Mouse (Mus musculus) hindbrain, embryonic 14.5 days (tissue): ENCODE data around the gene Alg11. TPM values are rescaled to one million over a fixed set of nuclear protein-coding genes. Genes with fewer than 3 reads are reported as not detected.

Experiments used
- ATAC-seq: fragments of 200-750 bp; cut with Nextera tagmentation; 2 replicates; pipeline ENCODE4 v1.8.0; 2017; ENCODE audit warnings: moderate number of reproducible peaks, mild to moderate bottlenecking, moderate TSS enrichment, moderate library complexity; ENCODE audit not compliant: low FRiP score
- DNase-seq: peaks from one replicate; pipeline ENCODE4 v3.0.0-alpha.2; 2015; ENCODE audit warnings: low spot score
- H3K27ac ChIP-seq: fragments of 300-500 bp; sonication (generic); 2 replicates; pipeline ENCODE4 v1.5.1; 2014; ENCODE audit warnings: mild to moderate bottlenecking, moderate library complexity
- H3K27me3 ChIP-seq: fragments of 300-500 bp; sonication (generic); 2 replicates; pipeline ENCODE4 v1.6.1; 2014; ENCODE audit warnings: mild to moderate bottlenecking, low read length, mixed read lengths; ENCODE audit not compliant: control insufficient read depth, insufficient read depth
- H3K36me3 ChIP-seq: fragments of 300-500 bp; sonication (generic); replicated peaks from 2 replicates; pipeline ENCODE4 v1.6.1; 2014; ENCODE audit not compliant: control insufficient read depth, insufficient read depth
- H3K4me1 ChIP-seq: fragments of 300-500 bp; sonication (generic); replicated peaks from 2 replicates; pipeline ENCODE4 v1.6.1; 2014; ENCODE audit warnings: antibody characterized with exemption, low read length, mixed read lengths; ENCODE audit not compliant: control insufficient read depth, insufficient read depth
- H3K4me2 ChIP-seq: fragments of 300-500 bp; sonication (generic); replicated peaks from 2 replicates; pipeline ENCODE4 v1.6.1; 2014; ENCODE audit warnings: mild to moderate bottlenecking, moderate library complexity
- H3K4me3 ChIP-seq: fragments of 300-500 bp; sonication (generic); replicated peaks from 2 replicates; pipeline ENCODE4 v1.5.1; 2014; ENCODE audit warnings: mild to moderate bottlenecking, low read length
- H3K9ac ChIP-seq: fragments of 300-500 bp; sonication (generic); 2 replicates; pipeline ENCODE4 v1.6.1; 2014
- H3K9me3 ChIP-seq: fragments of 300-500 bp; sonication (generic); 2 replicates; pipeline ENCODE4 v1.6.1; 2016; ENCODE audit warnings: low read length; ENCODE audit not compliant: control insufficient read depth
- WGBS: fragments of 180-500 bp; shearing (Covaris S2); extraction: QIAGEN DNeasy Blood & Tissue Kit; methylation state at CpG from one replicate; pipeline ENCODE4 v1.1.7; 2014; 5-methylcytosine and 5-hydroxymethylcytosine counted together
- polyA plus RNA-seq: library from polyadenylated mRNA; unstranded; fragments of >200 nt; fragmentation: Nextera tagmentation; extraction: Ambion mirVana; gene quantifications from 2 replicates; pipeline ENCODE4 v1.2.1, GENCODE M21; 2014

Alg11 gene
- polyA plus RNA-seq, 1 experiment from 2014 or later = 41.6 TPM

DNA sequence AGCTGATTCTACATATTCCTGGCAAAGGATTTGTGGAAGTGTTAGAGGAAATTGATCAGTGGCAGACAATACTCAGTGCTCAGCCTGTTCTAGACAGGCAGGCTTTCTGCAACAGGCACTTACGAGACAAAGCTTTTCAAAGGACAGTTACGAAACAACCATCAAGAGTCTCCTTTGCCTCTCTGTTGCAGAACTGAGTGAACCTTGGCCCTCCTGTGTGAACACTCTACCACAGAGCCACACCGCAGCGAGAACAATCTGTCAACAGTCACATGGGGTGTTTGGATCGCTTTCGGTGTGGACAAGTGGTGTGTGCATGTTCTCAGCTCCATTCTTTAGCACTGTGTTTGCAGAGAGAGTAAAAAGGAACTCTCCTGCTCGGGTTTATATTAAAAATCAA lies 23.5 kb upstream of the Alg11 start:
- no peak overlapping the region for H3K4me3 ChIP-seq
- ATAC-seq = no peak
- H3K9ac ChIP-seq = no peak overlapping the region
- H3K27ac ChIP-seq = no peak overlapping the region
- no peak overlapping the region for H3K4me2 ChIP-seq
- H3K9me3 ChIP-seq = no peaks in the 10 kb centered on the region
- WGBS = 80% methylated on average over 7 of the region's 7 CpGs
- DNase-seq = no peak
- no peaks in the 10 kb centered on the region for H3K27me3 ChIP-seq
- H3K4me1 ChIP-seq = 0 out of 2 replicates have a peak, but pooled peaks cover 2% of the 10 kb centered on the region
- no peaks in the 10 kb centered on the region for H3K36me3 ChIP-seq

DNA sequence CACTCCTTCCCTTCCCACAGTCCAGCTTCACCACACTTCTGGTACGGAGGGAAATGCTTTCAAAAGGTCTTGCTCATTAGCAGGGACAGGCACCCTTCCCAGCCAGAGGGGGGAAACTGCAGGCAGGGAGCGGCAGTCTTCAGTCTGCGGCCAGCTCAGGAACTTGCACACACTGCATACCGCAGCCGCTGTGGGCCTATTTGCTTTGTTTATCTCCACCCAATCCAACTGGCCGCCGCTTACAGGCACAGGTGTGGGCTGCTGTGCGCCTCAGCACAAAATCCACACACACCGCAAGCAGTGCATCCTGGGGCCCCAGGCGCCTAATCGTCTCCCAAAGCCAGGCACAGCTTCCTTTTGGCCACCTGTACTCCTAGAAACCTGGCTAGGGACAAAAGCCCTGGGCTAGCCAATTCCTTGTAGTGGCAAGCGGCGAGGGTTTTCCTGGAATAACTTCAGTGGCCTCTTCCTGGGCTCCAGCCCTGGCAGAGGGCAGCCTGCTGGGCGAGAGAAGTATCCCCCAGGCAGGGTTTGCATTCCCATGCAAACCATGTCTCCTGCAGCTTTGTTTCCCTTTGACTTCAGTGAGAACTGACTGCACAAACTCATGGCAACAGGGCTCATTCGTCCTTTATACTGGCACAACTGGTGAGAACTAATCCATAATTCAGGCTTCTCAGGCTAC lies 20.9 kb upstream of the Alg11 start:
- no peak overlapping the region for H3K27ac ChIP-seq
- no peaks in the 10 kb centered on the region for H3K27me3 ChIP-seq
- H3K9me3 ChIP-seq = no peaks in the 10 kb centered on the region
- no peaks in the 10 kb centered on the region for H3K36me3 ChIP-seq
- no peak overlapping the region for H3K9ac ChIP-seq
- peak; percentile 52 for ATAC-seq
- DNase-seq = no peak
- 0 out of 2 replicates have a peak, but pooled peaks cover 2% of the 10 kb centered on the region for H3K4me1 ChIP-seq
- no peak overlapping the region for H3K4me3 ChIP-seq
- H3K4me2 ChIP-seq = peak overlapping the region; percentile 29
- WGBS = 16% methylated on average over 15 of the region's 15 CpGs

- 21% methylated on average over 6 of the region's 6 CpGs for WGBS
- Histone ChIP-seq H3K4me3 (no peak overlapping the region), H3K4me1 (0 out of 2 replicates have a peak, but pooled peaks cover 2% of the 10 kb centered on the region), H3K27ac (no peak overlapping the region), H3K9ac (no peak overlapping the region), H3K36me3 (no peaks in the 10 kb centered on the region), H3K4me2 (no peak overlapping the region), H3K9me3 (no peaks in the 10 kb centered on the region), H3K27me3 (no peaks in the 10 kb centered on the region)
- DNase-seq (no peak), ATAC-seq (peak; percentile 36; the same call in 1 of the 2 replicates)
Measured at GRCm38 (mm10) chr8:22040153-22040509, 20.4 kb upstream of the Alg11 start.

DNA sequence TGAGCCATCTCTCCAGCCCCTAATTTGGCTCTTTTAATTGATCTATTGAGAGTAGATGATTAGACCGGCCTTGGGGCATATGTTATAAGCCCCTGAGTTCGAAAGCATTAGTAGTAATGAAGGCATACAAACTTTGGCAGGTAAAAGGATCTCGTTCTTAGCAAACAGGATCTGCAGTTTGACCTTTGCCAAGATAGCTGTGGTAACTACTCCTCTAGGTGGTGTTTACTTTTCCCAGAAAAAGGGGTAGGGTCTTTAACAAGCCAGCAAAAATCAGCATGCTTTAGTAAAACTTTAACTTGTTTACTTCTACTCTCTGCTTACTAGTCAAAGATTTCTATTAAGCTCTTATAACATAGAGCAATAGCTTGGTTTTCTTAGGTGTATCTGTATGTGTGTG lies 18.0 kb upstream of the Alg11 start:
- ATAC-seq = no peak
- H3K4me3 ChIP-seq = no peak overlapping the region
- no peak overlapping the region for H3K9ac ChIP-seq
- H3K9me3 ChIP-seq = no peaks in the 10 kb centered on the region
- H3K4me1 ChIP-seq = 0 out of 2 replicates have a peak, but pooled peaks cover 2% of the 10 kb centered on the region
- WGBS = 86% methylated on average over 3 of the region's 3 CpGs
- H3K4me2 ChIP-seq = no peak overlapping the region
- DNase-seq = no peak
- H3K27ac ChIP-seq = no peak overlapping the region
- no peaks in the 10 kb centered on the region for H3K36me3 ChIP-seq
- no peaks in the 10 kb centered on the region for H3K27me3 ChIP-seq

GRCm38 (mm10) chr8:22043706-22044105 lies 16.8 kb upstream of the Alg11 start:
- 0 out of 2 replicates have a peak, but pooled peaks cover 2% of the 10 kb centered on the region for H3K4me1 ChIP-seq
- no peak overlapping the region for H3K27ac ChIP-seq
- no peak overlapping the region for H3K4me3 ChIP-seq
- no peak overlapping the region for H3K9ac ChIP-seq
- H3K4me2 ChIP-seq = no peak overlapping the region
- no peak for DNase-seq
- no peaks in the 10 kb centered on the region for H3K27me3 ChIP-seq
- 53% methylated on average over 12 of the region's 12 CpGs for WGBS
- H3K9me3 ChIP-seq = no peaks in the 10 kb centered on the region
- H3K36me3 ChIP-seq = no peaks in the 10 kb centered on the region
- ATAC-seq = no peak

GRCm38 (mm10) chr8:22047699-22048464 lies 12.6 kb upstream of the Alg11 start:
- H3K9ac ChIP-seq = no peak overlapping the region
- H3K27ac ChIP-seq = no peak overlapping the region
- no peaks in the 10 kb centered on the region for H3K9me3 ChIP-seq
- 73% methylated on average over 2 of the region's 2 CpGs for WGBS
- no peak overlapping the region for H3K4me2 ChIP-seq
- H3K36me3 ChIP-seq = no peaks in the 10 kb centered on the region
- no peaks in the 10 kb centered on the region for H3K27me3 ChIP-seq
- no peaks in the 10 kb centered on the region for H3K4me1 ChIP-seq
- no peak for DNase-seq
- ATAC-seq = peak; percentile 43; the same call in 1 of the 2 replicates
- no peak overlapping the region for H3K4me3 ChIP-seq

GRCm38 (mm10) chr8:22054674-22055491 lies 5.6 kb upstream of the Alg11 start:
- H3K9ac ChIP-seq = no peak overlapping the region
- H3K4me3 ChIP-seq = no peak overlapping the region
- no peak for ATAC-seq
- DNase-seq = no peak
- H3K36me3 ChIP-seq = no peaks in the 10 kb centered on the region
- peaks cover 12% of the 10 kb centered on the region; the same call in 1 of the 2 replicates for H3K27me3 ChIP-seq
- H3K4me1 ChIP-seq = no peaks in the 10 kb centered on the region
- H3K27ac ChIP-seq = no peak overlapping the region
- no peak overlapping the region for H3K4me2 ChIP-seq
- no peaks in the 10 kb centered on the region for H3K9me3 ChIP-seq
- 91% methylated on average over 12 of the region's 12 CpGs for WGBS

GRCm38 (mm10) chr8:22055492-22055877 lies 5.0 kb upstream of the Alg11 start:
- H3K36me3 ChIP-seq = no peaks in the 10 kb centered on the region
- H3K4me1 ChIP-seq = no peaks in the 10 kb centered on the region
- DNase-seq = no peak
- no peak overlapping the region for H3K4me2 ChIP-seq
- WGBS = 96% methylated on average over 2 of the region's 2 CpGs
- H3K9me3 ChIP-seq = no peaks in the 10 kb centered on the region
- H3K9ac ChIP-seq = no peak overlapping the region
- peaks cover 12% of the 10 kb centered on the region; the same call in 1 of the 2 replicates for H3K27me3 ChIP-seq
- H3K27ac ChIP-seq = no peak overlapping the region
- H3K4me3 ChIP-seq = no peak overlapping the region
- ATAC-seq = no peak

DNA sequence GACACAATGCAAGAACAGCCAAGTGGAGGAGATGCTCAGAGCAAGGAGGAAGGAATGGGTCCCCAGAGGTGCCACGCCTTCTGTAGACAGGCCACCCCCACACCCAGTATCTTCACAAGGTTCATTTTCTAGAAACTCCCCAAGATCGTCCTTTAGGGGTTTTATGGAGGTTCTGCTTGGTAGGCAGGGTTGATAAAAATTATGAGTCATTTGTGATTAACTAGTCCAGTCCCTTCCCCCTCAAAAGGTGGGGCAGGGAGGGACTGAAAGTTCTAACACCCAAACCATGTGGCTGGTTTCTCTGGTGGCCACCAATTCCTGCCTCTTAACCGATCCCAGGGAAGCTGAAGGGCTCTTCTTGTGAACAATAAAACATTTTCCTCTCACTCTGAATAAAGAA lies 3.7 kb upstream of the Alg11 start:
- H3K4me2 ChIP-seq = no peak overlapping the region
- no peak for ATAC-seq
- no peak overlapping the region for H3K4me3 ChIP-seq
- H3K36me3 ChIP-seq = no peaks in the 10 kb centered on the region
- H3K4me1 ChIP-seq = peaks cover 6% of the 10 kb centered on the region
- no peak for DNase-seq
- H3K27ac ChIP-seq = no peak overlapping the region
- WGBS = 86% methylated on average over 3 of the region's 3 CpGs
- peaks cover 12% of the 10 kb centered on the region; the same call in 1 of the 2 replicates for H3K27me3 ChIP-seq
- no peaks in the 10 kb centered on the region for H3K9me3 ChIP-seq
- H3K9ac ChIP-seq = no peak overlapping the region
